ENCODE assay signal across 14 mouse cellular contexts in genomic region chr5:15832338-15832737, GRCm38 (mm10).
DNase-seq lines count a peak whose midpoint lies in the region.
"Had no signal": no experiment of that assay in that cellular context is flagged by ENCODE, and none has a peak within 500 bp of the region (broad histone marks: within the 10 kb centered on the region; RNA-seq: fewer than 3 reads in every experiment).

No protein-coding gene starts in this region.

- peak; percentile 50 for DNase-seq in layer of hippocampus, adult 11-12 months (ENCODE audit: low spot score)
- no peak for DNase-seq in layer of hippocampus, postnatal 25 days (ENCODE audit: extremely low spot score in 1 of 2, low spot score in 1 of 2)
- peak; percentile 57 for DNase-seq in right cerebral cortex, adult 18-20 months
- no peak for DNase-seq in right cerebral cortex, postnatal 14 days
- peak; percentile 71 for DNase-seq in layer of hippocampus, adult 9-11 months
- no peak for DNase-seq in adrenal gland, adult 8-10 months
- DNase-seq in ovary, postnatal 14 days (ENCODE audit: low spot score), result no peak
- DNase-seq: adrenal gland, postnatal 36 days; cerebellum, postnatal 36 days; heart, postnatal 36 days; kidney, adult 8-10 months; liver, embryonic 13.5 days; retina, postnatal 1 day; thymus, adult 2 months had no signal

Comparison
In these comparisons a context has a peak if more than half of its experiments do, and no peak if none do; other contexts are left out.
1. DNase-seq: peak in layer of hippocampus, adult 11-12 months (single experiment), right cerebral cortex, adult 18-20 months (single experiment) and layer of hippocampus, adult 9-11 months (single experiment); none in layer of hippocampus, postnatal 25 days (0 of 2), right cerebral cortex, postnatal 14 days (single experiment), adrenal gland, adult 8-10 months (single experiment) and ovary, postnatal 14 days (single experiment).